Mouse (Mus musculus) midbrain, postnatal 0 days (tissue): ENCODE measurements around the gene Mrps26. TPM values are rescaled to one million over a fixed set of nuclear protein-coding genes. Genes with fewer than 3 reads are reported as not detected.
A peak's percentile ranks its signal among the peaks of the same experiment; 100 is the strongest.

Source experiments
- ATAC-seq: fragments of 200-750 bp; cut with Nextera tagmentation; 2 replicates; pipeline ENCODE4 v1.8.0; 2017; ENCODE audit warnings: moderate number of reproducible peaks, mild to moderate bottlenecking, moderate TSS enrichment, moderate library complexity; ENCODE audit not compliant: low FRiP score
- DNase-seq: peaks from one replicate; pipeline ENCODE4 v3.0.0-alpha.2; 2015; ENCODE audit warnings: low spot score
- H3K27ac ChIP-seq: fragments of 300-500 bp; sonication (generic); 2 replicates; pipeline ENCODE4 v1.5.1; 2014; ENCODE audit warnings: low read depth, mild to moderate bottlenecking, low read length, mixed read lengths
- H3K27me3 ChIP-seq: fragments of 300-500 bp; sonication (generic); 2 replicates; pipeline ENCODE4 v1.6.1; 2014; ENCODE audit warnings: low read length, control low read depth, mixed read lengths; ENCODE audit not compliant: insufficient read depth
- H3K36me3 ChIP-seq: fragments of 300-500 bp; sonication (generic); 2 replicates; pipeline ENCODE4 v1.6.1; 2014; ENCODE audit warnings: low read length, control low read depth, mixed read lengths; ENCODE audit not compliant: insufficient read depth
- H3K4me1 ChIP-seq: fragments of 300-500 bp; sonication (generic); 2 replicates; pipeline ENCODE4 v1.6.1; 2014; ENCODE audit warnings: mild to moderate bottlenecking, control low read depth, antibody characterized with exemption, low read length, mixed read lengths; ENCODE audit not compliant: insufficient read depth
- H3K4me2 ChIP-seq: fragments of 300-500 bp; sonication (generic); 2 replicates; pipeline ENCODE4 v1.6.1; 2014; ENCODE audit warnings: low read depth, mild to moderate bottlenecking, low read length, mixed read lengths; ENCODE audit not compliant: poor library complexity, severe bottlenecking
- H3K4me3 ChIP-seq: fragments of 300-500 bp; sonication (generic); 2 replicates; pipeline ENCODE4 v1.5.1; 2014; ENCODE audit warnings: low read depth, mild to moderate bottlenecking, low read length, moderate library complexity
- H3K9ac ChIP-seq: fragments of 300-500 bp; sonication (generic); replicated peaks from 2 replicates; pipeline ENCODE4 v1.6.1; 2014; ENCODE audit warnings: mild to moderate bottlenecking, low read length, moderate library complexity, mixed read lengths; ENCODE audit not compliant: poor library complexity, severe bottlenecking
- H3K9me3 ChIP-seq: fragments of 300-500 bp; sonication (generic); 2 replicates; pipeline ENCODE4 v1.6.1; 2016; ENCODE audit warnings: low read length, control low read depth
- CTCF ChIP-seq: IDR thresholded peaks from 2 replicates; pipeline ENCODE4 v1.5.1; 2016; ENCODE audit warnings: antibody characterized with exemption, mild to moderate bottlenecking
- WGBS: fragments of 180-500 bp; shearing (Covaris S2); extraction: QIAGEN DNeasy Blood & Tissue Kit; methylation state at CpG from one replicate; pipeline ENCODE4 v1.1.7; 2014; 5-methylcytosine and 5-hydroxymethylcytosine counted together
- polyA plus RNA-seq: library from polyadenylated mRNA; unstranded; fragments of >200 nt; fragmentation: Nextera tagmentation; extraction: Ambion mirVana; gene quantifications from 2 replicates; pipeline ENCODE4 v1.2.1, GENCODE M21; 2015
- total RNA-seq: library from RNA; depleted of rRNA; stranded (reverse); fragments of >200 nt; gene quantifications from 2 replicates; pipeline ENCODE4 v1.2.3, GENCODE M21; 2014

Gene Mrps26
- total and polyA plus RNA-seq, 2 experiments from 2014 or later: 60.5 to 128 TPM

GRCm38 (mm10) chr2:130540266-130540665 lies 23.3 kb upstream of the Mrps26 start:
- no peak overlapping the region for H3K9ac ChIP-seq
- 95% methylated on average over 9 of the region's 9 CpGs for WGBS
- no peak for TF ChIP-seq CTCF
- H3K27ac ChIP-seq: no peak overlapping the region
- H3K4me3 ChIP-seq: no peak overlapping the region
- no peak overlapping the region for H3K4me2 ChIP-seq
- H3K27me3 ChIP-seq: no peaks in the 10 kb centered on the region; the same call in 1 of the 2 replicates
- DNase-seq: no peak
- no peaks in the 10 kb centered on the region for H3K4me1 ChIP-seq
- peaks cover 84% of the 10 kb centered on the region for H3K36me3 ChIP-seq
- no peak for ATAC-seq
- H3K9me3 ChIP-seq: no peaks in the 10 kb centered on the region

- WGBS: 91% methylated on average over 8 of the region's 8 CpGs
Observed at GRCm38 (mm10) chr2:130546957-130547356, 16.6 kb upstream of the Mrps26 start.

GRCm38 (mm10) chr2:130554841-130555240 lies 8.7 kb upstream of the Mrps26 start:
- Histone ChIP-seq H3K36me3 (peaks cover 50% of the 10 kb centered on the region), H3K9ac (no peak overlapping the region), H3K4me2 (no peak overlapping the region), H3K4me1 (no peaks in the 10 kb centered on the region), H3K4me3 (no peak overlapping the region), H3K9me3 (no peaks in the 10 kb centered on the region), H3K27ac (no peak overlapping the region), H3K27me3 (no peaks in the 10 kb centered on the region)
- TF ChIP-seq CTCF: no peak
- WGBS: 92% methylated on average over 7 of the region's 7 CpGs
- no peak for DNase-seq
- no peak for ATAC-seq

More at GRCm38 (mm10) chr2:130546957-130547356, 16.6 kb upstream of the Mrps26 start:
- Histone ChIP-seq H3K9me3 (no peaks in the 10 kb centered on the region), H3K4me1 (no peaks in the 10 kb centered on the region), H3K4me3 (no peak overlapping the region), H3K9ac (no peak overlapping the region), H3K4me2 (no peak overlapping the region), H3K27me3 (no peaks in the 10 kb centered on the region), H3K36me3 (peaks cover 77% of the 10 kb centered on the region), H3K27ac (no peak overlapping the region)
- TF ChIP-seq CTCF: no peak
- DNase-seq (no peak), ATAC-seq (no peak)

- H3K4me2 ChIP-seq: no peak overlapping the region
- H3K9me3 ChIP-seq: no peaks in the 10 kb centered on the region
- no peaks in the 10 kb centered on the region for H3K27me3 ChIP-seq
- ATAC-seq (no peak), DNase-seq (no peak)
- WGBS: 92% methylated on average over 1 of the region's 1 CpGs
- no peaks in the 10 kb centered on the region for H3K4me1 ChIP-seq
- TF ChIP-seq CTCF: no peak
- peaks cover 38% of the 10 kb centered on the region for H3K36me3 ChIP-seq
- H3K27ac ChIP-seq: no peak overlapping the region
- no peak overlapping the region for H3K4me3 ChIP-seq
- H3K9ac ChIP-seq: no peak overlapping the region
Observed at GRCm38 (mm10) chr2:130556292-130556691, 7.2 kb upstream of the Mrps26 start.

GRCm38 (mm10) chr2:130557462-130557861 lies 6.1 kb upstream of the Mrps26 start:
- no peak for ATAC-seq
- WGBS: 97% methylated on average over 2 of the region's 2 CpGs
- H3K27ac ChIP-seq: no peak overlapping the region

GRCm38 (mm10) chr2:130558015-130558414 lies 5.5 kb upstream of the Mrps26 start:
- peak; percentile 42 for TF ChIP-seq CTCF
- DNase-seq (no peak), ATAC-seq (no peak)
- Histone ChIP-seq H3K4me3 (no peak overlapping the region), H3K27me3 (no peaks in the 10 kb centered on the region), H3K9ac (no peak overlapping the region), H3K9me3 (no peaks in the 10 kb centered on the region), H3K4me2 (no peak overlapping the region), H3K27ac (no peak overlapping the region), H3K4me1 (no peaks in the 10 kb centered on the region), H3K36me3 (peaks cover 30% of the 10 kb centered on the region)
- WGBS: 73% methylated on average over 2 of the region's 2 CpGs

More at GRCm38 (mm10) chr2:130557462-130557861, 6.1 kb upstream of the Mrps26 start:
- H3K9ac ChIP-seq: no peak overlapping the region
- peaks cover 30% of the 10 kb centered on the region for H3K36me3 ChIP-seq
- H3K4me3 ChIP-seq: no peak overlapping the region
- no peak for TF ChIP-seq CTCF
- H3K9me3 ChIP-seq: no peaks in the 10 kb centered on the region
- no peaks in the 10 kb centered on the region for H3K4me1 ChIP-seq
- no peak overlapping the region for H3K4me2 ChIP-seq
- no peaks in the 10 kb centered on the region for H3K27me3 ChIP-seq
- no peak for DNase-seq
